Mouse (Mus musculus): ENCODE measurements around the gene Fam89b. TPM values are rescaled to one million over a fixed set of nuclear protein-coding genes. Genes with fewer than 3 reads are reported as not detected.
A peak's percentile ranks its signal among the peaks of the same experiment; 100 is the strongest.
"Not testable (repeated sequence)": the region's sequence is repeated elsewhere in the genome, so short reads cannot be mapped to it uniquely, and the experiment has no call there.

Fam89b gene
- polyA plus RNA-seq, 1 experiment from 2014 or later, result 101 TPM

DNA sequence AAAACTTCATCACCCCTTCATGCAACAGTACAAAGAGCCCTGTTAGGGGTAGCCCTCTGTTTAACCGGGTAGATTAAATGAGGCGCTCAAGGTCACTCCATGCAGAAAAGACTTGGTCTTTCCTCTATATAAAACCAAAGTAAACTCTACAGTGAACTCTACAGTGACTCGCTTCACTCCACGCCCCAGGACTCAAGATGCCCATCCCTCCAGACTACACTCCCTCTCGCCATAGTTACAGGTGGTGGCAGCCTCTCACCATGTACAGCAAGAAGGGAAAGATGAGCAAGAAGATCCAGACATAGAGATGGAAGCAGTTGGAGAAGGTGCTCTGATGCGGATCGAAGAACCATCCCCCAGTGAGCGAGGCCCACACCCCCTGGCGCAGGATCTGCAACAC, 41.7 kb downstream of the Fam89b start:
- Histone ChIP-seq H3K4me3 (peak overlapping the region; percentile 88), H3K36me3 (peaks cover 48% of the 10 kb centered on the region), H3K27me3 (no peaks in the 10 kb centered on the region), H3K9ac (peak overlapping the region; percentile 85), H3K4me1 (peaks cover 42% of the 10 kb centered on the region), H3K9me3 (no peaks in the 10 kb centered on the region), H3K27ac (peak overlapping the region; percentile 97), H3K4me2 (peak overlapping the region; percentile 100)
- 18% methylated on average over 9 of the region's 9 CpGs for WGBS
- no peak for ATAC-seq (ENCODE audit: insufficient number of reproducible peaks, low FRiP score, low TSS enrichment, low read depth)

- H3K27ac ChIP-seq; ATAC-seq (ENCODE audit: insufficient number of reproducible peaks, low FRiP score, low TSS enrichment, low read depth); H3K9me3 ChIP-seq; H3K27me3 ChIP-seq: not testable (repeated sequence)
- 0 out of 2 replicates have a peak overlapping the region, but pooled peaks have one; percentile 100 for H3K4me2 ChIP-seq
- WGBS, result 83% methylated on average over 12 of the region's 12 CpGs
- H3K4me3 ChIP-seq, result peak overlapping the region; percentile 88; the same call in 1 of the 2 replicates
- H3K9ac ChIP-seq, result peak overlapping the region; percentile 85; the same call in 1 of the 2 replicates
- H3K36me3 ChIP-seq, result peaks cover 52% of the 10 kb centered on the region
- peaks cover 34% of the 10 kb centered on the region for H3K4me1 ChIP-seq
Measured at GRCm38 (mm10) chr19:5686954-5687353, 42.5 kb downstream of the Fam89b start.

- no peak overlapping the region for H3K4me3 ChIP-seq
- no peaks in the 10 kb centered on the region for H3K27me3 ChIP-seq
- peaks cover 29% of the 10 kb centered on the region for H3K4me1 ChIP-seq
- no peak for ATAC-seq (ENCODE audit: insufficient number of reproducible peaks, low FRiP score, low TSS enrichment, low read depth)
- no peak overlapping the region for H3K27ac ChIP-seq
- H3K9ac ChIP-seq, result no peak overlapping the region
- peaks cover 52% of the 10 kb centered on the region for H3K36me3 ChIP-seq
- H3K9me3 ChIP-seq, result no peaks in the 10 kb centered on the region
- no peak overlapping the region for H3K4me2 ChIP-seq
- 90% methylated on average over 13 of the region's 13 CpGs for WGBS
Measured at GRCm38 (mm10) chr19:5686437-5686836, 43.0 kb downstream of the Fam89b start.

DNA sequence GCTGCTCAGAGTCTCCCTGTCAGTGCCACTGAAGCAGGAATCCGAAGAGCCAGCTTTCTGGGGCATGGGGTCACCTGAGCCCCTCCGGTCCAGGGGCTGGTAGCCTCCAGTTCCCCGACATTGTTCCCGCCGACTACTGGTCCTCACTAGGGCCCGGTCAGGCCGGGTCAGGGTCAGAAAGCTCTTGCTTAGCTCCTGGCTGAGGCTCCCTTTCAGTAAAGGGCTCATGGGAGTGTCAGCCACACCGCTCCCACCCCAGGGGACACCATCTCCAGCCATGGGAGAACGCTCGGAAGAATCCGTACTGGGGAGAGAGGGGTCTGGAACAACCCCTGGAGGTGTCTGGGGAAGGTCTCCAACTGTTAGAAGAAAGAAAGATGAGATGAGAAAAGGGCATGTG, 43.6 kb downstream of the Fam89b start:
- H3K4me1 ChIP-seq, result peaks cover 23% of the 10 kb centered on the region
- no peaks in the 10 kb centered on the region for H3K27me3 ChIP-seq
- no peak overlapping the region for H3K4me3 ChIP-seq
- ATAC-seq (ENCODE audit: insufficient number of reproducible peaks, low FRiP score, low TSS enrichment, low read depth), result no peak
- peaks cover 57% of the 10 kb centered on the region for H3K36me3 ChIP-seq
- no peak overlapping the region for H3K9ac ChIP-seq
- no peak overlapping the region for H3K27ac ChIP-seq
- H3K4me2 ChIP-seq, result no peak overlapping the region
- 95% methylated on average over 11 of the region's 11 CpGs for WGBS
- no peaks in the 10 kb centered on the region for H3K9me3 ChIP-seq

- no peak for ATAC-seq (ENCODE audit: insufficient number of reproducible peaks, low FRiP score, low TSS enrichment, low read depth)
- H3K36me3 ChIP-seq, result peaks cover 61% of the 10 kb centered on the region
- H3K4me3 ChIP-seq, result no peak overlapping the region
- 94% methylated on average over 19 of the region's 19 CpGs for WGBS
- no peak overlapping the region for H3K4me2 ChIP-seq
- no peaks in the 10 kb centered on the region for H3K9me3 ChIP-seq
- H3K27me3 ChIP-seq, result no peaks in the 10 kb centered on the region
- no peak overlapping the region for H3K27ac ChIP-seq
- no peak overlapping the region for H3K9ac ChIP-seq
- H3K4me1 ChIP-seq, result peaks cover 19% of the 10 kb centered on the region
Measured at GRCm38 (mm10) chr19:5685431-5685830, 44.0 kb downstream of the Fam89b start.

DNA sequence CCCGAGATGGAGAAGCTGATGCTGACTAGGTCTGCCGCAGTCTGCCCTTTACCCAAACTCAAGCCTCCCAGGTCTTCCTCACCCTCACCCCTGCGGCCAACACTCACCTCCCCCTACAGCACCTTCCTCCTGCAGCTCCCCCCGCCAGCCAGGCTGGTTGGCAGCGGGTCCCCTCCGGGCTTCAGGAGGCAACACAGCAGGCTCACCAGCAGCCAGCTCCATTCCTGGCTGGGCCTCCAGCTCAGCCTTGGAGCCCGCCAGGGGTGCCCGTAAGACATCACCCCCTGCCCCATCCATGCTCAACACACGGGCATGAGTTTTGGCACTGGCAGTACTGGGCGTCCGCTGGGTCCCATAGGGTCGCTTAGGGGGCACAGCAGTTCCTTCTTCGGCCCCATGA, 44.5 kb downstream of the Fam89b start:
- WGBS, result 90% methylated on average over 13 of the region's 13 CpGs
- H3K36me3 ChIP-seq, result peaks cover 66% of the 10 kb centered on the region

GRCm38 (mm10) chr19:5684236-5684635, 45.2 kb downstream of the Fam89b start:
- Histone ChIP-seq H3K4me2 (no peak overlapping the region), H3K4me3 (no peak overlapping the region), H3K36me3 (peaks cover 73% of the 10 kb centered on the region), H3K27ac (no peak overlapping the region), H3K27me3 (no peaks in the 10 kb centered on the region), H3K4me1 (peaks cover 14% of the 10 kb centered on the region), H3K9me3 (no peaks in the 10 kb centered on the region), H3K9ac (no peak overlapping the region)
- no peak for ATAC-seq (ENCODE audit: insufficient number of reproducible peaks, low FRiP score, low TSS enrichment, low read depth)
- WGBS, result 91% methylated on average over 12 of the region's 12 CpGs

More for the DNA sequence above, 44.5 kb downstream of the Fam89b start:
- ATAC-seq (ENCODE audit: insufficient number of reproducible peaks, low FRiP score, low TSS enrichment, low read depth), result no peak
- no peak overlapping the region for H3K9ac ChIP-seq
- H3K4me1 ChIP-seq, result peaks cover 15% of the 10 kb centered on the region
- H3K27me3 ChIP-seq, result no peaks in the 10 kb centered on the region
- no peak overlapping the region for H3K27ac ChIP-seq
- no peak overlapping the region for H3K4me3 ChIP-seq
- no peaks in the 10 kb centered on the region for H3K9me3 ChIP-seq
- H3K4me2 ChIP-seq, result no peak overlapping the region

DNA sequence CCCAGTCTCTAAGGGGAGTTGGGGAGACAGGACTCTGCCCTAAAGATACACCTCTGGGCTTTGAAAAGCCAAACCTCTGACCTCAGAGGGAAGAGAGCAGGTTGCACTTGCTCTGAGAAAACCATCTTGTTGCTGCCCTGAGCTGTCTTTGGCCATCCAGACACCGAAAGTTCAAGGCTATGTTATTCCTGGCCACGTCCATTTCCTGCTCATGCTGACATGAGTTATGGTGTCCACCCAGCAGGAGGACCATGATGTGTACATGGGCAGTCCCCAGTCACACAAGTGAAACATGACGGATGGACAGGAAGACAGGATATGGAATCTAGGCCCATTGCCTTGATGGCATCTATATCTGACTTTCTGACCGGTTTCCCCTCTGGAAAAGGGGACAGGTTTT, 49.0 kb downstream of the Fam89b start:
- no peak overlapping the region for H3K27ac ChIP-seq
- WGBS, result 87% methylated on average over 4 of the region's 4 CpGs
- H3K9ac ChIP-seq, result no peak overlapping the region
- no peaks in the 10 kb centered on the region for H3K27me3 ChIP-seq
- H3K4me3 ChIP-seq, result no peak overlapping the region
- no peak overlapping the region for H3K4me2 ChIP-seq
- H3K36me3 ChIP-seq, result peaks cover 94% of the 10 kb centered on the region
- ATAC-seq (ENCODE audit: insufficient number of reproducible peaks, low FRiP score, low TSS enrichment, low read depth), result no peak
- H3K9me3 ChIP-seq, result no peaks in the 10 kb centered on the region
- 0 out of 2 replicates have a peak, but pooled peaks cover 2% of the 10 kb centered on the region for H3K4me1 ChIP-seq

Small RNA genes lying within 50 kb of the gene (microRNA-seq; reads per million reads assigned to microRNA genes)
- not detected for gene Mir6987

Other genes with a start within 250 kb of the Fam89b start
- gene Mus81, start 241.3 kb downstream of the Fam89b start, polyA plus RNA-seq (2015; fragmentation: Nextera tagmentation; extraction: Ambion mirVana), result 35.5 and 36.6 TPM in 2 replicates
- 2,209 and 2,356 TPM in 2 replicates for gene Cfl1, start 239.2 kb downstream of the Fam89b start, polyA plus RNA-seq (2015; fragmentation: Nextera tagmentation; extraction: Ambion mirVana)
- gene 1700020D05Rik, start 225.9 kb downstream of the Fam89b start, polyA plus RNA-seq (2015; fragmentation: Nextera tagmentation; extraction: Ambion mirVana), result not detected in 2 replicates
- gene Snx32, start 219.1 kb downstream of the Fam89b start, polyA plus RNA-seq (2015; fragmentation: Nextera tagmentation; extraction: Ambion mirVana), result 9.4 and 10.3 TPM in 2 replicates
- 30.1 and 30.3 TPM in 2 replicates for gene Ovol1, start 169.0 kb downstream of the Fam89b start, polyA plus RNA-seq (2015; fragmentation: Nextera tagmentation; extraction: Ambion mirVana)
- gene Ap5b1, start 161.6 kb downstream of the Fam89b start, polyA plus RNA-seq (2015; fragmentation: Nextera tagmentation; extraction: Ambion mirVana), result 4.3 and 4.4 TPM in 2 replicates
- gene Rnaseh2c, start 127.8 kb downstream of the Fam89b start, polyA plus RNA-seq (2015; fragmentation: Nextera tagmentation; extraction: Ambion mirVana), result 115 and 116 TPM in 2 replicates
- gene Kat5, start 119.4 kb downstream of the Fam89b start, polyA plus RNA-seq (2015; fragmentation: Nextera tagmentation; extraction: Ambion mirVana), result 43.3 and 48.7 TPM in 2 replicates
- gene Rela, start 92.2 kb downstream of the Fam89b start, polyA plus RNA-seq (2015; fragmentation: Nextera tagmentation; extraction: Ambion mirVana), result 57.3 and 62.0 TPM in 2 replicates
- 31.1 and 31.2 TPM in 2 replicates for gene Sipa1, start 65.9 kb downstream of the Fam89b start, polyA plus RNA-seq (2015; fragmentation: Nextera tagmentation; extraction: Ambion mirVana)
- 22.7 and 24.9 TPM in 2 replicates for gene Map3k11, start 40.9 kb downstream of the Fam89b start, polyA plus RNA-seq (2015; fragmentation: Nextera tagmentation; extraction: Ambion mirVana)
- gene Pcnx3, start 40.7 kb downstream of the Fam89b start, polyA plus RNA-seq (2015; fragmentation: Nextera tagmentation; extraction: Ambion mirVana), result 18.5 and 20.9 TPM in 2 replicates
- 3.1 and 4.4 TPM in 2 replicates for gene Kcnk7, start 25.3 kb downstream of the Fam89b start, polyA plus RNA-seq (2015; fragmentation: Nextera tagmentation; extraction: Ambion mirVana)
- gene Ehbp1l1, start 3.3 kb downstream of the Fam89b start, polyA plus RNA-seq (2015; fragmentation: Nextera tagmentation; extraction: Ambion mirVana), result 28.9 and 48.5 TPM in 2 replicates
- 59.4 and 64.3 TPM in 2 replicates for gene Ltbp3, start 11.3 kb upstream of the Fam89b start, polyA plus RNA-seq (2015; fragmentation: Nextera tagmentation; extraction: Ambion mirVana)
- gene Scyl1, start 41.8 kb upstream of the Fam89b start, polyA plus RNA-seq (2015; fragmentation: Nextera tagmentation; extraction: Ambion mirVana), result 81.6 and 85.1 TPM in 2 replicates
- 28.4 and 31.3 TPM in 2 replicates for gene Frmd8, start 145.6 kb upstream of the Fam89b start, polyA plus RNA-seq (2015; fragmentation: Nextera tagmentation; extraction: Ambion mirVana)
- 3.4 and 5.2 TPM in 2 replicates for gene Slc25a45, start 148.2 kb upstream of the Fam89b start, polyA plus RNA-seq (2015; fragmentation: Nextera tagmentation; extraction: Ambion mirVana)
- 3.1 TPM in 2 replicates for gene Tigd3, start 164.5 kb upstream of the Fam89b start, polyA plus RNA-seq (2015; fragmentation: Nextera tagmentation; extraction: Ambion mirVana)
- gene Dpf2, start 183.4 kb upstream of the Fam89b start, polyA plus RNA-seq (2015; fragmentation: Nextera tagmentation; extraction: Ambion mirVana), result 117 and 125 TPM in 2 replicates
- gene Cdc42ep2, start 195.2 kb upstream of the Fam89b start, polyA plus RNA-seq (2015; fragmentation: Nextera tagmentation; extraction: Ambion mirVana), result 9.2 and 12.6 TPM in 2 replicates
- gene Pola2, start 234.5 kb upstream of the Fam89b start, polyA plus RNA-seq (2015; fragmentation: Nextera tagmentation; extraction: Ambion mirVana), result 56.9 and 61.0 TPM in 2 replicates

Measured in limb, embryonic 15.5 days (tissue).